Mouse (Mus musculus) right cerebral cortex, postnatal 25 days (tissue): Measurements from ENCODE around the gene Clps.

Experiments used
- DNase-seq: peaks from one replicate; pipeline ENCODE4 v3.0.0; 2022

The Clps gene

GRCm38 (mm10) chr17:28553040-28553793, 7.3 kb downstream of the Clps start:
- DNase-seq, result peak; percentile 54

GRCm38 (mm10) chr17:28549111-28549510, 11.5 kb downstream of the Clps start, which contains the start of gene Clpsl2:
Gene Clpsl2, plus strand, starts transcription at chr17:28549411.
- no peak for DNase-seq

- no peak for DNase-seq
Measured at GRCm38 (mm10) chr17:28548550-28548949, 12.0 kb downstream of the Clps start.

- DNase-seq, result no peak
Measured at GRCm38 (mm10) chr17:28546925-28547324, 13.6 kb downstream of the Clps start.

GRCm38 (mm10) chr17:28537881-28538280, 22.7 kb downstream of the Clps start:
- DNase-seq, result no peak

GRCm38 (mm10) chr17:28533327-28533726, 27.2 kb downstream of the Clps start:
- no peak for DNase-seq

- DNase-seq, result no peak
Measured at GRCm38 (mm10) chr17:28532557-28532956, 28.0 kb downstream of the Clps start.

GRCm38 (mm10) chr17:28531946-28532345, 28.6 kb downstream of the Clps start:
- no peak for DNase-seq

GRCm38 (mm10) chr17:28530506-28530905, 30.1 kb downstream of the Clps start, which contains the start of gene Armc12:
Gene Armc12, plus strand, starts transcription at chr17:28530806.
- DNase-seq, result no peak

- DNase-seq, result no peak
Measured at GRCm38 (mm10) chr17:28529116-28529515, 31.4 kb downstream of the Clps start.

GRCm38 (mm10) chr17:28528043-28528351, 32.6 kb downstream of the Clps start:
- DNase-seq, result peak; percentile 84

- no peak for DNase-seq
Measured at GRCm38 (mm10) chr17:28527184-28528042, 33.2 kb downstream of the Clps start.

- DNase-seq, result no peak
Measured at GRCm38 (mm10) chr17:28524831-28525430, 35.6 kb downstream of the Clps start.

- DNase-seq, result no peak
Measured at GRCm38 (mm10) chr17:28524009-28524695, 36.4 kb downstream of the Clps start.

- DNase-seq, result no peak
Measured at GRCm38 (mm10) chr17:28523355-28524008, 37.1 kb downstream of the Clps start.

GRCm38 (mm10) chr17:28522623-28523354, 37.8 kb downstream of the Clps start:
- peak; percentile 91 for DNase-seq

GRCm38 (mm10) chr17:28521920-28522319, 38.6 kb downstream of the Clps start:
- no peak for DNase-seq

GRCm38 (mm10) chr17:28521071-28521726, 39.4 kb downstream of the Clps start:
- DNase-seq, result no peak

GRCm38 (mm10) chr17:28520561-28520960, 40.0 kb downstream of the Clps start:
- no peak for DNase-seq

- DNase-seq, result no peak
Measured at GRCm38 (mm10) chr17:28519827-28520226, 40.7 kb downstream of the Clps start.

- DNase-seq, result no peak
Measured at GRCm38 (mm10) chr17:28518615-28519071, 41.9 kb downstream of the Clps start.
